Mouse (Mus musculus) lung, adult 2 months (tissue): ENCODE measurements around the gene Hs6st3.

Experiments used
- CTCF ChIP-seq: fragments of 200-500 bp; IDR thresholded peaks from 2 replicates; pipeline ENCODE4 v1.5.1; 2011; ENCODE audit warnings: mild to moderate bottlenecking, low read length, control low read depth; ENCODE audit not compliant: insufficient read depth
- POLR2A ChIP-seq: fragments of 200-500 bp; IDR thresholded peaks from 2 replicates; pipeline ENCODE4 v1.6.1; 2011; ENCODE audit warnings: low read depth, mild to moderate bottlenecking, control low read depth, low read length, borderline replicate concordance; ENCODE audit errors: extremely low read depth

GRCm38 (mm10) chr14:119892922-119893321 is 754.8 kb downstream of the Hs6st3 start:
- TF ChIP-seq CTCF (no peak), POLR2A (no peak)
